Mouse (Mus musculus) thymus, postnatal 36 days (tissue): Measurements from ENCODE around the gene Slc35e3.
"Not testable (repeated sequence)": the region's sequence is repeated elsewhere in the genome, so short reads cannot be mapped to it uniquely, and the experiment has no call there.

Experiments used
- DNase-seq, 2 experiments: peaks; one replicate each; pipeline ENCODE4 v3.0.0; 2022; ENCODE audit warnings: mixed read lengths in 2 of 2

Slc35e3 gene

GRCm38 (mm10) chr10:117761551-117761950 lies 15.4 kb upstream of the Slc35e3 start:
- no peak for DNase-seq

DNA sequence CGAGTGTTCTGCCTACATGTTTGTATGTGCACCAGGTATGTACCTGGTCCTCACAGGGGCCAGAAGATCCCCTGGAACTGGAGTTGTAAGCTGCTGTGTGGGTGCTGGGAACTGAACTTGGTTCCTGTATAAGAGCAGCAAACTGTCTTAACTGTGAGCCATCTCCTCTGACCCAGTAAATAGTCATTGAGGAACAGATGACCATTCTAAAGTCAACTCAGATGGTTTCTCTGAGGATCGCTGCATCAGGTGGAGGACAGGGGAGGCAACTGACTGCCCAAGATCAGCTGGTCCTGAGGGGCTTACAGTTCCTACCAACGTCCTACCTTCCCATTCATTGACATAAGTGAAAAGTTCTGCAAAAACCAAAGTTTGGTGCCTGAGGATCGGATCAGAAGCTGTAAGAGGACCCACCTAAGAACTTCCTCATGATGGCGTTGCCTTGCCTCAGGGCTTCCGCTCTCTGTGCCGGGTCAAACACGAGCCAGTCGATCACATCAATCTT lies 14.7 kb upstream of the Slc35e3 start:
- DNase-seq: no peak

GRCm38 (mm10) chr10:117759844-117760630 lies 13.9 kb upstream of the Slc35e3 start:
- DNase-seq: no peak

DNA sequence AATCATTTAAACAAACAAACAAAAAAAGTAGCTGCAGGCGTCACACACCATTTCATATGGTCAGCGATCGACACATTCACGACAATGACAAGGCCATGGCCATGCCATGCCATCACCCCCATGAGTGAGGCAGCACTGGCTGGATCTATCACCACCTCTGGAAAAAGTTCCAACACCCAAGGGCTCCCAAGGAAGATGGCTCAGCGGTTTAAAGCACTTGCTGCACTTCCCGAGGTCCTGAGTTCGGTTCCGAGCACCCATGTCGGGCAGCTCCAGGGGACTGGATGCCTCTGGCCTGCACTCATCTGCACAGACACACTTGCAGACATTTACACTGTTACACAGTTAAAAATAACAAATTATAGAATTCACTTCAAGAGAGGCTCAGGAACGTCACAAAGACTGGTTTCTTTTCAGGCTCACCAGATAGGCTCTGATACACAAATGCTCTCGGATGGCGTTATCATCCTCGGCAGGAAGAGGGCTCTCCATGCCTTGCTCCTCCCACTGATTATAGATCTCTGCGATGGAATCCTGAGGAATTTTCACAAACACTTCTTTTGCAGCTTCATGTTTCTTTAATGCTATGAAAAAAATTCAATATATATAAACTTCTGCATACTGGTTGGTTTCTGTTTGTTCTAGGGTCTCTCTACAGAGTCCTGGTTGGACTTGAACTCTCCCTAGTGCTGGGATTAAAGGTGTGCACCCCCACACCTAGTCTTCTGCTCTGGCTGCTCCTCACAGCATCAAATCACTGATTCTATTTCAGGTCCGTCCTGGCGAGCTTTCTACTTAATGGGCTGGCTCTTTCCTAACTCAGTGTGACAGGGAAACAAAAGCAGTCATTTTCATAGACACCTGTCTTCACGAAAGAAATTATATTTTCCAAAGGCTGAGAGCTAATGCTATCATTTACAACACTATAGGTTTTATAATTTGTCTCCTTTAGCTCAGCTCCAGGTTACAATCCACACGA lies 12.9 kb upstream of the Slc35e3 start:
- no peak for DNase-seq

DNA sequence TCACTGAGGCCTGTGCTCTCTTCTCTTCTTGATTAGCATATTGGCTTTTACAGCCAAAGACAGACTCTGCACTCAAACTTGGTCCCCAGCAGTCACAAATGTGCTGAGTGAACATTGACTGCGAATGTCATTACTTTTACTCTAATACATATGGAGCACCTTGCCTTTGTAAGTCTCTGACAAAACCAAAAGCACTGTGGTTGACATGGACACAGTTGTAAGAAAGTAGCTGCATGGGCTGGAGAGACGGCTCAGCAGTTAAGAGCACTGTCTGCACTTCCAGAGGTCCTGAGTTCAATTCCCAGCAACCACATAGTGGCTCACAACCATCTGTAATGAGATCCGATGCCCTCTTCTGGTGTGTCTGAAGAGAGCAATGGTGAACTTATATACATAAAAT lies 12.2 kb upstream of the Slc35e3 start:
- not testable (repeated sequence) for DNase-seq

DNA sequence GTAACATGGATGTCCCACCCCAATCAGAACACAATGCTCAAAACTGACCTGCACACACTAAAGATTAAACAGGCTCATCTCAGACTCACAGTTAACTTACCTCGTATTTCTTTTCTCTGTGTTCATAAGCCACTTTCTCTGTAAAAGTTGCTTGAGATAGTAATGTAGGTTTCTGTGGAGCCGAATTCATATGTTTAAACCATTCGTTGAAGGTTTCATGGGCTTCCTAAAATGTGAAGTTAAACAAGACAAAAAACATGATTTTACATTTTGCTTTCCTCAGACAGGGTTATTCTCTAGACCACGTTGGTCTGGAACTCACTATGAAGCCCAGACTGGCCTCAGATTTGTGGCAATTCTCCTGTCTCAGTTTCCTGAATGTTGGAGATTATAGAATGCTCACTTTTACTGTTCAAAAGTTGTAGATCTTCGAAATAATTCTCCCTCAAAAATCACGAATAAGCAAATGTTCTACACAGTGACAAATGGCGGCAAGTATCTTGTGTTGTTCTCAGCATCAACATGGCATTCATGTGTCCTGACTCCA lies 11.7 kb upstream of the Slc35e3 start:
- no peak for DNase-seq

DNA sequence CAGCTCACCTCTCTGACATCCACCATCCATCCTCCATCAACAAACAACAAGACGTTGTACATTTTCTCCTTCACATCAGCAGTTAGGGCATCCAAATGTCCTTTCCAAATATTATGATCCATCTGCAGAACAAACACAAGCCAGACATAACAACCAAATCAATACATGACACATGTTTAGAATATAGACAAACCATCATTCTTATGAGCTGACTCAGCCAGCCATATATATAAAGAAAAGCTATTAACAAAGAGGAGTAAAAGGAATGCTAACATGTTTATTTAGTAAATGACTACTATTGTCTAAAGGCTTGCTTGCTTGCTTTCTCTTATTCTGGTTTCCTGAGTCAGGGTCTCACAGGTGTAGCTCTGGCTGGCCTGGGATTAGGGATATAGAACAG lies 11.1 kb upstream of the Slc35e3 start:
- DNase-seq: no peak

GRCm38 (mm10) chr10:117756784-117757183 lies 10.6 kb upstream of the Slc35e3 start:
- no peak for DNase-seq

DNA sequence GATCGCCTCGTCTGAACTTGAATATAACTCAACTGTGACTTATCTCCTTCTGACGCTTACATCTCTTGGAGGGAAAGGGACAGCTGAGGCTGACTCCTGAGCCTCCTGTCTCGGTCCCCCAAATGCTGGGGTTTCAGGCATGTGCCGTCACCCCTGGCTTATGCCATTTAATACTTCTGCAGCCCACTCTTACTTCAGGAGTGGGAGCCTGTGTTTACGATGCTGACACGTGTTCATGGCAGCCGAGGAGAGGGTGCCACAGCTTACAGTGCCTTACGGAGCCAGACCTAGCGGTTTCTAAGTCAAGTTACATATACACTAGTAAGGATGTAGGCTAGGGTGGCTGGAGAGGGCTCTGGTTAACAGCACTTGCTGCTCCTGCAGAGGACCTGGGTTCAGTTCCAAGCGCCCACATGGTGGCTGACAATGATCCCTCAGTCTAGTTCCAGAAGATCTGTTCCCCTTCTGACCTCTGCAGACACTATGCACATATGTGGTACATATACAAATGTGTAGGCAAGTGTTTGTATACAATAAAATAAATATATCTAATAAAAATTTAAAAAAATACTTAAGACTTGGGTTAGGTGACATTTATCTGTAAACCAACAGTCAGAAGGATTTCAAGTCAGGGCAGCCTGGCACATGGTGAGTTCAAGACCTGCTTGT lies 9.8 kb upstream of the Slc35e3 start:
- DNase-seq: peak in 1 of 2 experiments; percentile 10

DNA sequence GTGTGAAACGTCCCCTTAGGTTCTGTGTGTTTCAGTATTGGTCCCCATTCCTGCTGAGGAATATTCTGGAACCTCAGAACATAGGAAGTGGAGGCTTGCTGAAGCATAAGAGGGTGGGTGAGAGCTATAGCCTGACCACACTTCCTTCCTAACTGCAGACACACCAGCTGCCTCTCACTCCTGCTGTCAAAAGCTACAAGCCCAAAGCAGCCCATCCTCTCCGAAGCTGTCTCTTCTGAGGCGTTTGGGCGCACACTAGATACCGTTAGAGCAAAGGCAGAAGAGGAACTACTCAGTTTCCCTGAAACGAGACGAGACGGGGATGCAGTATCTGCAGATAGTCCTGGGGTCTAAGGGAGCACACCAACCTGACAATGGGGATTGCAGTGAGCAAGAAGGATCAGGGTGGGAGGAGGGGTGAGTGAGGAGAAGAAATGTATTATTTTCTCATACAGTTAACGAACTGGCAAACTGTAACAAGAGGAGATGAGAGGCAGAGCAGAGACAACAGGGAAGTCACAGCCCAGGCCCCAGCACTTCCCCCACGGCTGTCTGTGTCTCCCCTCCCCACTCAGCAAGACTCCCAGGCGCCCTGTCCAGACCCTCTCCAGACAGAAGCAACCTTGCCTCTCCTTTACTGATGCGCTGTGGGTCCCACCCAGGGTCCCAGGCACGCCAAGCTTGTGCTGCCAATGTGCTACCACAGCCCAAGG lies 9.1 kb upstream of the Slc35e3 start:
- peak; percentile 66 to 74 for DNase-seq

GRCm38 (mm10) chr10:117754609-117754940 lies 8.4 kb upstream of the Slc35e3 start:
- DNase-seq: no peak

GRCm38 (mm10) chr10:117753711-117754608 lies 7.8 kb upstream of the Slc35e3 start:
- no peak for DNase-seq

DNA sequence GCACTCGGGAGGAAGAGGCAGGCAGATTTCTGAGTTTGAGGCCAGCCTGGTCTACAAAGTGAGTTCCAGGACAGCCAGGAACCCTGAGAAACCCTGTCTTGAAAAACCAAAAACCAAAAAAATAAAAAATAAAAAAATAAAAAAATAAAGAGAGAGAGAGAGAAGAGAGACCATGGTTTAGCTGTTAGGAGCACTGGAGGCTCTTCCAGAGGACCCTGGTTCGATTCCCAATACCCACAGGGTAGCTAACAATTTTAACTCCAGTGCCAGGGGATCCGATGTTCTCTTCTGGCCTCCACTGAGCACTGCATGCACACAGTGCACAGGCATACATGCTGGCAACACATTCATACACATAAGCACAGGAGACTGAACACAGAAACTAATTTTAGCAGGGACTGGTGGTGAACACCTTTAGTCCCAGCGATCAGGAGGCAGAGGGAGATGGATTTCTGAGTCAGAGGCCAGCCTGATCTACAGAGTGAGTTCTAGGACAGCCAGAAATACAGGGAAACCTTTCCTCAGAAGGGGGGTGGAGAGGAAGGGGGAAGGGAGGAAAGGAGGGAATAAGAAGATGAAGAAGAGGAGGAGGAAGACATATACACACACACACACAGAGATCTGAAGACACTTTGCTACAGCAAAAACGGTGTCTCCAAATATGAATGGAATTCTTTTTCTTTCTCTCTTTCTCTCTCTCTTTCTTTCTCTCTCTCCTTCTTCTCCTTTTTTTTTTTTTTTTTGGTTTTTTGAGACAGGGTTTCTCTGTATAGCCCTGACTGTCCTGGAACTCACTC lies 6.9 kb upstream of the Slc35e3 start:
- DNase-seq: no peak

DNA sequence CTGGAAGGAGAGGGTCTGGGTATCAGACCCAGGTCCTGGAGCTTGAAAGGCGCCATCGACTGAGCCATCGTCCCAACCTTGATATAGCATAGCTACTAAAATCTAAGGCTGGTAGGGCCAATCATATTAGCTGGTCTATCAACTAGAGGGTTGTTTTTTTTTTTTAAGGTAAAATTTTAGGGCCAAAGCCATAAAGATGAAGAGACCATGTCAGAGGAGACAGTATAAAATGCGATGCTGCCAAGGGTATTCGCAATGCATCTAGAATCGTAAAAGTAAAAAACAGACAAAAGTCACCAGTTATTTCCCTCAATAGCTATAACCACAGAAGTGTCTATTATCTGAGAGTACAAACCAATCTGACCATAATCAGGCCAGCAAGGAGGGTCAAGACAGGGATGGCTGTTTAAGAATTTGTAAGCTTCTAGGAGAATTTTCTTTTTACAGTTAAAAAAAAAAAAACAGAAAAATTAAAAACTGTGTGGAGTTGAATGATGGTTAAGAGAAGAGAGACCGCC lies 6.2 kb upstream of the Slc35e3 start:
- DNase-seq: no peak

- DNase-seq: no peak
Observed at GRCm38 (mm10) chr10:117751744-117752143, 5.6 kb upstream of the Slc35e3 start.

DNA sequence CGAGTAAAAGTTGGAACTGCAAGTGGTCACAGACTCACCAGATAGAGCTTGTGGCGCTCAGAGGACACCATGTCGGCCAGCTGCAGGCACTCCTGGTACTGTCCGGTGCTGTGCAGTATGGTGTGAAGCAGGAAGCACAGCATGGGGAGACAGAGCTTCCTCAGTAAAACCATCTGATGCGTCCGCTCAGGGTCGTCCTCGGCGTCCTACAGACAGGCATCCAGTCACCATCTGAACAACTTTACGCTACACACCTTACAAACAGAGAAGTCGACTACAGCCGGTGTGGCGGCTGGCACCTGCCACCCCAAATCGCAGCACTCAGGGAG lies 5.1 kb upstream of the Slc35e3 start:
- DNase-seq: no peak

GRCm38 (mm10) chr10:117750529-117751281 lies 4.5 kb upstream of the Slc35e3 start:
- no peak for DNase-seq

- no peak for DNase-seq
Observed at GRCm38 (mm10) chr10:117749787-117750343, 3.7 kb upstream of the Slc35e3 start.
